Mouse (Mus musculus) telencephalon, adult 2 months (tissue): ENCODE data around the gene Cep97.
"Not testable (repeated sequence)": the region's sequence is repeated elsewhere in the genome, so short reads cannot be mapped to it uniquely, and the experiment has no call there.

Source experiments
- DNase-seq: peaks from one replicate; pipeline ENCODE4 v3.0.0-alpha.2; 2011; ENCODE audit warnings: low read depth, low spot score

Cep97 gene

DNA sequence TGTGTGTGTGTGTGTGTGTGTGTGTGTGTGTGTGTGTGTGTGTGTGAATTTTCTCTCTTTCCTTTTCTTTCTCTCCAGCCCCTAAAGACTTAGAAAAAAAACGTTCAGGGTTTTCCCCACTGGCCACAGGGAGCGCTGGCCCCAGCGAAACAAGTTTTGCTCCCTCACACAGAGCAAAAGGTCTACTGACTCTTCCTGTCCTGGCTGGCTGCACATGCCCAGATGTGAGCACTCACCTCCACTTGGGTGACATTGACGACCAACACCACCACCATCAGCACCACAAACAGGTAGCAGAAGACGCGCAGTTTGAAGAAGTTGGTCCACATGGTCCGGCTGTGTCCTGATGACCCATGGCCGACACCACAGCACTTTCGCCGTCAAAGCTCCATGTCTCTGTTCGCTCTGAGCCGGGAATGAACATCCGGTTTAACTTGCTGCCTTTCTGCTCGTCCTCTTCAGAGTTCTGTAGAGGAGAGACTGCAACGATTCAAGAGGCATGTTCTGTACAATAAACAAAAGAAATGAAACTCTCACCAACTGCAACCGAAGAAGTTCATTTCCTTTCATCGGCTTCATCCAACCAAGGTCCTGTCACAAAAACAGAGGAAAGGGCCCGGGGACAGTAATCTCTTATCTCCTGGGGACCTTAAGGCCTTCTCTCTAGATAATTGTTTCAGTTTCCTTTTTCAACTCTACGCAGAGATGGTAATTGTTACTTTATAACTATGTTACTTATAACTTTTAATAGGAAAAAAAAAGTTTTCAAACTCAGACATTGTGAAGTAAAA lies 44.1 kb downstream of the Cep97 start:
- DNase-seq: no peak

DNA sequence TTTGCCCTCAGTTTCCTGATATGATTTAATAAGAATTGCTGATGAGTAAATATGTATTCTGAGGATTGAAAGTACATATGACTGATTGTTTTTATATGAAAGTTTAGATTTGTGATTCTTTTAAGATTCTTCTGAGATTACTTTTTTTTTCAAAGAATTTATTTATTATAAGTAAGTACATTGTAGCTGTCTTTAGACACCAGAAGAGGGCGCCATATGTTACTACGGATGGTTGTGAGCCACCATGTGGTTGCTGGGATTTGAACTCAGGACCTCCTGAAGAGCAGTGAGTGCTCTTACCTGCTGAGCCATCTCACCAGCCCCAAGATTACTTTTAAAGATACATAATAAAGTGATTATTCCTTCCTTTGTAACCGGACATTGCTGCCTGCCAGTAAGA lies 45.2 kb downstream of the Cep97 start:
- DNase-seq: no peak

DNA sequence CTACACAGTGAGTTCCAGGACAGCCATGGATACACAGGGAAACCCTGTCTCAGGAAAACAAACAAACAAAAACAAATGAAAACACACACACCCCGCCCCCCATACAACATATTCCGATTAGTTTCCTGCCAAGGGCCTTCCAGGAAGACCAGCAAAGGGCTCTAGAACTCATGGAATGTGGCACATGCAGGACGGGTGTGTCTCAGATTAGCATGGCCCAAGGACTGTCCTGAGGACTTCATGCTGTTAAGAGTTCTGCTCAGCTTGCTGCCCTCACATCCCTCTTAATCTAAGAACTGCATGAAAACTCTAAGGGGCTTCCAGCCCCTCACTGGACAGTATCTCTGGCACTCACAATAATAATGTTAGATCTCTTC lies 46.1 kb downstream of the Cep97 start:
- DNase-seq: no peak

DNA sequence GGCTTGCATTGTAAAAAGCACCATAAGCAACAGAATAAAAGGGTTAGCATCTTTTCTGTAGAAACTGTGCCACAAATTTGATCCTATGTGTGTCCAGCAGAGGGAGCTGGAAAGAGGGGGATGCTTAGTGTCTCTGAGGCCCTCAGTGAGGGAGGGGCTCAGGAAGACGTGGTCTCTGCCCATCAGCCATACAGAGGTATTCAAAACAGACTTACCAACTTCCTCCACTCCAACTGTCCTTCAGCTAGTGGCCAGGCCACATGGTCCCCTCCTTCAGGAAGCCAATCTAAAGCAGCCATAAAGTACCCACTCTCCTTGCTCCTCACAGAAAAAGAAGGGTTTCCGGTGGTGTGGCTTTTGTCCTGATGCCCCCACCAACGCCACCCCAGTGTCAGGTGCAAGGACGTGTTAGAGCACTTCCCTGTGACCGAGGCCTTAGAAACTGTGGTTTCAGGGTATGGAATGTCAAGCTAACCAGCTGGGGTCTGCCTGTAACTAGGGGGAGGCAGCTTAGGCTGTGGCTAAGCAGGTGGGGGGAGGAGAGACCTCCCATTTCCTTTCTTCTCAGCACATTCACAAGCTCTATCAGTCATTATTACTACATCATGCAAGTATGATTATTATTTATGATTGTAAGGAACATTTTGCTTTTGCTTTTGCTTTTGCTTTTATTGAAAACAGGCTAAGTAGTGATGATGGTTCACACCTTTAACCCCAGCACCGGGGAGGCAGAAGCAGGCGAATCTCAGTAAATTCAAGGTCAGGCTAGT lies 46.7 kb downstream of the Cep97 start:
- DNase-seq: no peak

DNA sequence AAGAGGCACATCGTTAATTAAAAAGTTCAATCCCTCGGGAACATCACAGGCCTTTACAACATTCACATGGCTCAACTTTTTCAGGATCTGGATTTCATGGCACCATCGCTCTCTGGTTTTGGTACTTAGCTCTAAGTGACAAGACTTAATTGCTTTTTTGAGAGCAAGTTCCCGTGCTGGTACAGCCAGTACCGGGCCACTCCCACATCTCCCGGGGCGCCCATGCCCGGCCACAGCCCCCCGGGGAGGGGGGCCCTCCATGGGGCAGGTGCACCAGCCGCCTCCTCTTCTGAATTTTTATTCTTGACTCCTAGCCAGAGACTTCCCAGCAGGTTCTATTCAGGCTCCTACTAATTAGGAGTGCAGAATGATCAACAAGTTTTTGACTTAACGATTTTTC lies 50.4 kb downstream of the Cep97 start:
- DNase-seq: no peak

DNA sequence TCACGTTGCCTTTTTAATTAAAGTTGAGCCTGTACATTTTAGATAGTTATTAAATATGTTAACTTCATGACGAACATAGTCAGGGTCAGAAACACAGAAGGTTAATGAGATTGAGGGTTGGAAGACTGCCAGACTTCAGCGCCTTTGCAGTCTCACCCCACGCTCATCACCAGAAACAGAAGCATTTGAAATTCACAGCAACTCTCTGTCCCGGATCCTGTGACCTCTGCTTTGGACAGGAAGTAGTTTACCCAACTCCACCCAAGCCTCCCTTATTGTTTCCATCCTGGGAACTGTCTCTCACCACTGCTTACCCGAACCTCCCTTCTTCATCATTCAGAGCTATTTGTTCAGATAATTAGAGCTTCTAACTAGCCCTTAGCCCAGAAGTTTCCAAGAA lies 58.6 kb downstream of the Cep97 start:
- no peak for DNase-seq

DNA sequence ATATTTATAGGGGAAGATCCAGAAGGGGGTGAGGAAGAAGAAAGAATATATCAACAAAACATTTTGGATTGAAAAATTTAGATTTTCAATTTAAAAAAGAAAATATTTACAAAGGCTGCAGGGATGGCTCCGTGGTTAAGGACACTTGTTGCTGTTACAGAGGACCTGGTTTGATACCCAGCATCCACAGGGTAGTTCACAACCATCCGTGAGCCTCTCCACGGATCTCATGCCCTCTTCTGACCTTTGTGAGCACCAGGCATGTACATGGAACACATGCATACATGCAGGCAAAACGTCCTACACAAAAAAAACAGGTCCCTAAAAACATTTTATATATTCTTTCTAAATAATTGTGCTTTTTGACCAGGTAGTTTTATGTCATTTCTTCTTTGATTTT lies 70.8 kb downstream of the Cep97 start:
- DNase-seq: no peak

DNA sequence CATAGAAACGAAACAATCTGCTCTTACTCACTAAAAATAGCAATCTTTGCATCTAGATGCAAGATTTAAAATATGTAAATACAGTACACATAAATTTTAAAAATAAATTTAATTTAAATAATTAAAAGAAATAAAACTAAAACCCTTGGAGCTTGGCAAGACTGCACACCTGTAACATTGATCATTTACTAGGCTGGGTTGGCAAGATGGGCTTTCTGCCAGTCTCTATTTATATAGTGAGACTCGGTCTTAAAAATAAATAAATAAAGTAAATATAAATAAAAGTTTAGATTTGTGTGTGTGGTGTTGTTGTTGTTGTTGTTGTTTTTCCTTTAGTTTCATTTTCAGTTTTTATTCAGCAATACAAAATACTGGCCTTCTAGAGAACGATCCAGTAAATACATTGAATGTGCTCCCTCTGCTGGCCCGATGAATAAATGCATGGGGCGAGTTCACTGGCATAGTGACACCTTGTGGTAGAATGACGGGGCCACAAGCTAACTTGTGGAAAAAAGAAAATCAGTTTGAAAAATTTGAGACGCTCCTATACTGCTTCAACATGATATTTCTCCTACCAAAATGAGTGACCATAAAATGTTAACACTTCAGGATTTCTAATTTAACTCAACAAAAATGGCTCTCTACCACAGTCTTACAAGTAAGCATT lies 71.4 kb downstream of the Cep97 start:
- DNase-seq: peak; percentile 67

DNA sequence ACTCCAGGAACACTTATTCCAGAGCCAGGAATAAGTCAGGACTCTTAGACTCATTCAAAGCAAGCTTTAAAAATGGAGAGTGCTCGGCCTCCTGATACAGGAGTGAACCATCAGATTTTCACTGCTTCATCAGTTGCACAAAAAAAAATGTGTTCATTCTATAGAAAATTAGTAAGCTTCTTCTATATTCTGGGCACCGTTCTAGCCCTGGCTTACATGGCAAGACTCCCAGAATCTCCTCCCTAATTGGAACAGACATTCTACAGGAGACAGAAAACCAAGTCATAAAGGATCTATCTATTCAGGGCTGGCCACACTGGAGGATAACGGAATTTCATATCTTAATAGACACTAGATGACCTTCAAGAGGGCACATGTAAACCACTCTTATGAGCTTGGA lies 73.6 kb downstream of the Cep97 start:
- peak; percentile 59 for DNase-seq

DNA sequence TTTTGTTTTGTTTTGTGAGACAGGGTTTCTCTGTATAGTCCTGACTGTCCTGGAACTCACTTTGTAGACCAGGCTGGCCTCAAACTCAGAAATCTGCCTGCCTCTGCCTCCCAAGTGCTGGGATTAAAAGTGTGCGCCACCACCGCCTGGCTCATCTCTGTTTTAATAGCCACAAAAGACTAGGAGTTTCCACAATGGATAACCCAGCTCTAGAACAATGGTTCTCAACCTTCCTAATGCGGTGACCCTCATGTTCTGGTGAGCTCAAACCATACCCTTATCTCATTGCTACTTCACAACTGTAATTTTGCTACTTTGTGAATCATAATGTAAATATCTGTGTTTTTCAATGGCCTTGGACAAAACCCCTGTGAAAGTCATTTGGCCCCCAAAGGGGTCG lies 75.2 kb downstream of the Cep97 start:
- DNase-seq: not testable (repeated sequence)

DNA sequence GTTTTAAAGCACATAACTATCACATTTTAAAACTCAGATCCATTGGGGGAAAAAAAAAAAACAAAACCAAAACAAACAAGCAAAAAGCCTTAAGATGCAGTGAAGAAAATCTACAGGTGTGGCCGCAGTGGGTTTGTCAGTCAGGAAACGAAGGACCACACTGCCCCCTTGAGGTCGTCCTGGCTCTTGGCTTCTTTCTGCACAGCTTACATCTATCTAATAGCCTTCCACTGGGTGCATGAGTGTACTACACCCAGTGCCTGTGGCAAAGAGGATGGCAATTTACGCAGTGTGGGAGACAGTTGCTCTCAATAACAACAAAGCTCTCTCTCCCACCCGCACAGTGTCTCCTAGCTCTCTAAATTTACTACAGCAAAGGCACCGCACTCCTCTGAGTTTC lies 76.2 kb downstream of the Cep97 start:
- no peak for DNase-seq

DNA sequence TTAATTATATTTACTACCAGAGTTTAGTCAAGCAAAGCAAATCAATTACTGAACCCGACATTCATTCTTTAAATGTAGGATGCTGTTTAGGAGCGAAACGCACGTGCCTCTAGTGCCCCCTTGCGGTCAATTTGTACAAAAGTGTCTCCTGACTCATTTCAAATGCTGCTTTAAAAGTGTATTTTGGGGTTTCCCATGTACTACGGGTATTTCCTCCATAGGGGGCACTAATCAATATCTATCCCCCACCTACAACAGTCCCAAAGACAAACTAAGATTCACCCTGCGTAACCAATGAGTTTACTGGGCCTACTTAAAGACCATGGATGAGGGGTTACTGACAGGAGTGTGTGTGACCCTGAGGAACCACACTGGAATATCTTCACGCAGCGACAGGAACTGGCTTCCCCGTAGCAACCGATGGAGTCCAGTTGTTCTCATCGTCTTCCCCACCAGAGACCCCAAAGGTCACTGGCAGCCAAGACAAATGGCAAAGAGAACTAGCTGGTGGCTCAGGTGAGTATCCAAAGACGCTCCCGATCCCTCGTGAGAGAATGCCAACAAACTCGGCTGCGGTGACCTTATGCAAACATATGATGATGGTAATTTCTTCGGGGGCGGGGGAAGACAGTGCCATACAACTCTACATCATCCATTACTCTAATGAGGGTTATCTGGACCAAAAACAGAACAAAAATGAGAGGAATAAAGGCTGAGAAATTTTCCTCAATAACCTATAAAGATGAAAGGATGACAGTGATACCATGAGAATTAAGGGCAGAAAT lies 81.5 kb downstream of the Cep97 start:
- peak; percentile 54 for DNase-seq

DNA sequence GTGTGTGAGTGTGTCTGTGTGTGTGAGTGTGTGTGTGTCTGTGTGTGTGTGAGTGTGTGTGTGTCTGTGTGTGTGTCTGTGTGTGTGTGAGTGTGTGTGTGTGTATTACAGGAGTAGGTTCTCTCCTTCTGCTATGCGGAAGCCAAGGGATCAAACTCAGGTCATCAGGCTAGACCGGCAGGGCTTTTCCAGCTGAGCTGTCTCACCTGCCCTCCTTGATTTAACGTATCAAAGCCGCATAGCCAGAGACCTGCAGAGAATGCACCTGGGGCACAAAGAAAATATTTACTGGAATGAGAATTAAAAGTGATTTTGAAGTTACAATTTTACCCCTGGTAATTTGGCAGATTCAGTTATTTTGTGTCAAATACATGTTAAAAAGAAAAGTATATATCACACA lies 82.1 kb downstream of the Cep97 start:
- no peak for DNase-seq

DNA sequence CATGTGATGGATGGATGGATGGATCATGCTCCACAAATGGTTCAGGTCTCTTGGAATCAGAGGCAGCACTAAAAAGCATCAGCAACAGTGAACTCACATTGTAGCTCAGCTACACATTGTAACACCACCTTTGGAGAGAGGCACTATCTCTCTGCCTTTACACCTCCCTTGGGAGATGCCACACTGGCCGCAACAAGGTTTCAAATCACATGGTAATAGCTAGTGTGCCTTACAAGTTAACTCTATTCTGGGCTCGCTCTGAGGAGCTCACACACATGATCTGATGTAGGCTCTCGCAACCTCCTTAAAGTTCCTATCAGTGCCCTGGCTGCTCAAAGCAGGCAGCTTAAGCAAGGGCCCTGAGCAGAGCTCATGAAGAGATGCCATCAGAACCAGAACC lies 84.2 kb downstream of the Cep97 start:
- DNase-seq: no peak
